Mouse (Mus musculus) heart, postnatal 0 days (tissue): ENCODE results near the gene Zfp472. TPM values are rescaled to one million over a fixed set of nuclear protein-coding genes. Genes with fewer than 3 reads are reported as not detected.
"Not testable (repeated sequence)": the region's sequence is repeated elsewhere in the genome, so short reads cannot be mapped to it uniquely, and the experiment has no call there.

Experiments used
- ATAC-seq: fragments of 200-750 bp; cut with Nextera tagmentation; 2 replicates; pipeline ENCODE4 v1.8.0; 2017; ENCODE audit warnings: low read depth, moderate number of reproducible peaks, moderate library complexity; ENCODE audit not compliant: insufficient read depth
- DNase-seq: peaks from one replicate; pipeline ENCODE4 v3.0.0-alpha.2; 2016; ENCODE audit warnings: low spot score
- H3K27ac ChIP-seq: fragments of 300-500 bp; sonication (generic); 2 replicates; pipeline ENCODE4 v1.5.1; 2014; ENCODE audit warnings: low read depth, mild to moderate bottlenecking
- H3K27me3 ChIP-seq: fragments of 300-500 bp; sonication (generic); 2 replicates; pipeline ENCODE4 v1.6.1; 2014; ENCODE audit warnings: low read length, mixed read lengths; ENCODE audit not compliant: control insufficient read depth, insufficient read depth
- H3K36me3 ChIP-seq: fragments of 300-500 bp; sonication (generic); replicated peaks from 2 replicates; pipeline ENCODE4 v1.6.1; 2014; ENCODE audit warnings: low read length, mixed read lengths; ENCODE audit not compliant: control insufficient read depth, insufficient read depth
- H3K4me1 ChIP-seq: fragments of 300-500 bp; sonication (generic); 2 replicates; pipeline ENCODE4 v1.6.1; 2014; ENCODE audit warnings: antibody characterized with exemption; ENCODE audit not compliant: control insufficient read depth, insufficient read depth
- H3K4me2 ChIP-seq: fragments of 300-500 bp; sonication (generic); 2 replicates; pipeline ENCODE4 v1.6.1; 2014; ENCODE audit warnings: low read depth, mild to moderate bottlenecking, low read length, moderate library complexity
- H3K4me3 ChIP-seq: fragments of 300-500 bp; sonication (generic); 2 replicates; pipeline ENCODE4 v1.5.1; 2014; ENCODE audit warnings: low read depth, low read length
- H3K9ac ChIP-seq: fragments of 300-500 bp; sonication (generic); replicated peaks from 2 replicates; pipeline ENCODE4 v1.6.1; 2014; ENCODE audit warnings: low read depth, low read length, mixed read lengths
- H3K9me3 ChIP-seq: fragments of 300-500 bp; sonication (generic); replicated peaks from 2 replicates; pipeline ENCODE4 v1.6.1; 2016; ENCODE audit warnings: low read length; ENCODE audit not compliant: control insufficient read depth
- CTCF ChIP-seq: IDR thresholded peaks from 2 replicates; pipeline ENCODE4 v1.5.1; 2016; ENCODE audit warnings: antibody characterized with exemption, control low read depth, low read depth
- EP300 ChIP-seq: IDR thresholded peaks from 2 replicates; pipeline ENCODE4 v1.6.1; 2016; ENCODE audit warnings: antibody characterized with exemption, low read depth
- WGBS: fragments of 180-500 bp; shearing (Covaris S2); extraction: QIAGEN DNeasy Blood & Tissue Kit; methylation state at CpG from one replicate; pipeline ENCODE4 v1.1.7; 2014; 5-methylcytosine and 5-hydroxymethylcytosine counted together
- polyA plus RNA-seq: library from polyadenylated mRNA; unstranded; fragments of >200 nt; fragmentation: Nextera tagmentation; extraction: Ambion mirVana; gene quantifications from 2 replicates; pipeline ENCODE4 v1.2.1, GENCODE M21; 2015
- total RNA-seq: library from RNA; depleted of rRNA; stranded (reverse); fragments of >200 nt; gene quantifications from 2 replicates; pipeline ENCODE4 v1.2.3, GENCODE M21; 2014; ENCODE audit warnings: low replicate concordance; rRNA removed

The Zfp472 gene
- total and polyA plus RNA-seq, 2 experiments from 2014 or later, result 3.5 TPM

DNA sequence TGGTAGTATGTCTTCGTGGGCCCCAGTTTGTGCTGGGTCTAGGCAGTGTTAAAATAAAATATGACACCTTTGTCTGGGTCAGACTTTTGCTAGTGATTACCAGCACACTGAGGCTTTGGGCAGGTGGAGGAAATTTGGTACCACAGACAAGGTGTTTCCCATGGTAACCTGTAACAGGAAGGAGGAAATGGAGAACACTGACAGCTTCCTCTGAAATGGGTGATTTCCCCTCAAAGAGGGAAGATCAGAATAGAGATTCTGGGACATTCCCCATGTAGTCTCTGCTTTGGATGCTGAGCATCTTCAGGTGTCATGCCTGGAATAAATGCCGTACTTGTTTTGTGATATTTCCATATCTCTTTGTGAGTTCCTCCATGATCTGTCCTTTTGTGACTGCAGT lies 32.9 kb downstream of the Zfp472 start:
- no peak for ATAC-seq
- DNase-seq, result no peak
- Histone ChIP-seq H3K27ac (no peak overlapping the region), H3K4me2 (no peak overlapping the region), H3K9ac (no peak overlapping the region), H3K9me3 (peaks cover 16% of the 10 kb centered on the region), H3K36me3 (peaks cover 38% of the 10 kb centered on the region), H3K4me1 (peaks cover 9% of the 10 kb centered on the region; the same call in 1 of the 2 replicates), H3K4me3 (no peak overlapping the region), H3K27me3 (no peaks in the 10 kb centered on the region)
- WGBS, result 90% methylated on average over 2 of the region's 2 CpGs
- no peak for TF ChIP-seq CTCF
- no peak for TF ChIP-seq EP300

DNA sequence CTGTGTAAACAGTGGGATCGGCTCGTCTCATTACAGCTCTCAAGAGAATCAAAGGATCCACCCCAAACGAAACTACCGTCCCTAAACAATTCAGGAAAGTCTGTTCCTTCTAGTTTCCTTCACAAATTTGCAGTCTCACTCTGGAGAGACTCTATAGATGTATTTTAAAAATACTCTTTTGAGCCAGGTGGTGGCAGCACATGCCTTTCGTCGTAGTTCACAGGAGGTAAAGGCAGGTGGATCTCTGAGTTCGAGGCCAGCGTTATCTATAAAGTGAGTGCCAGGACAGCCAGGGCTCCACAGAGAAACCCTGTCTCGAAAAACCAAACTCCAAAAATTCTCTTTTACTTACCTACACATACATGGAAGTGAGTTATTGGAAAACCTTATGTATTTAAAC lies 42.7 kb downstream of the Zfp472 start:
- Histone ChIP-seq H3K4me3 (no peak overlapping the region), H3K27me3 (no peaks in the 10 kb centered on the region), H3K9ac (no peak overlapping the region), H3K9me3 (peaks cover 18% of the 10 kb centered on the region), H3K27ac (no peak overlapping the region), H3K36me3 (peaks cover 19% of the 10 kb centered on the region), H3K4me2 (no peak overlapping the region), H3K4me1 (no peaks in the 10 kb centered on the region)
- DNase-seq (no peak), ATAC-seq (no peak)
- no peak for TF ChIP-seq EP300
- no peak for TF ChIP-seq CTCF
- WGBS, result 38% methylated on average over 9 of the region's 9 CpGs

DNA sequence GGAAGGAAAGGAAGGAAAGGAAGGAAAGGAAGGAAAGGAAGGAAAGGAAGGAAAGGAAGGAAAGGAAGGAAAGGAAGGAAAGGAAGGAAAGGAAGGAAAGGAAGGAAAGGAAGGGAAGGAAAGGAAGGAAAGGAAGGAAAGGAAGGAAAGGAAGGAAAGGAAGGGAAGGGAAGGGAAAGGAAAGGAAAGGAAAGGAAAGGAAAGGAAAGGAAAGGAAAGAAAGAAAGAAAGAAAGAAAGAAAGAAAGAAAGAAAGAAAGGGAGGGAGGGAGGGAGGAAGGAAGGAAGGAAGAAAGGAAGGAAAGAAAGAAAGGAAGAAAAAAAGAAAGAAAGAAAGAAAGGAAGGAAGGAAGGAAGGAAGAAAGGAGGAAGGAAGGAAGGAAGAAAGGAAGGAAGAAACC lies 54.8 kb downstream of the Zfp472 start:
- H3K27me3 ChIP-seq, H3K4me3 ChIP-seq, DNase-seq, H3K4me2 ChIP-seq, H3K27ac ChIP-seq, ATAC-seq, H3K9ac ChIP-seq, H3K4me1 ChIP-seq: not testable (repeated sequence)
- H3K9me3 ChIP-seq, result peaks cover 54% of the 10 kb centered on the region
- H3K36me3 ChIP-seq, result peaks cover 45% of the 10 kb centered on the region

Other genes with a start within 250 kb of the Zfp472 start
- 19.6 and 21.0 TPM in 2 replicates for gene Zfp871, start 177.5 kb upstream of the Zfp472 start, total RNA-seq
- gene Zfp871, start 177.5 kb upstream of the Zfp472 start, polyA plus RNA-seq, result 14.9 and 16.1 TPM in 2 replicates
- 0.12 TPM in 1 of 2 replicates, not detected in the other for gene Zfp811, start 155.9 kb upstream of the Zfp472 start, total RNA-seq
- gene Zfp811, start 155.9 kb upstream of the Zfp472 start, polyA plus RNA-seq, result 0.31 and 0.69 TPM in 2 replicates
- 4.9 and 7.6 TPM in 2 replicates for gene Zfp799, start 135.6 kb upstream of the Zfp472 start, total RNA-seq
- 4.3 and 5.7 TPM in 2 replicates for gene Zfp799, start 135.6 kb upstream of the Zfp472 start, polyA plus RNA-seq
- 2.4 and 5.0 TPM in 2 replicates for gene Zfp870, start 74.2 kb upstream of the Zfp472 start, total RNA-seq
- 5.2 and 5.9 TPM in 2 replicates for gene Zfp870, start 74.2 kb upstream of the Zfp472 start, polyA plus RNA-seq
- gene Cyp4f14, start 48.5 kb upstream of the Zfp472 start, total RNA-seq, result not detected in 2 replicates
- not detected in 2 replicates for gene Cyp4f14, start 48.5 kb upstream of the Zfp472 start, polyA plus RNA-seq
- 4.8 and 27.1 TPM in 2 replicates for gene Cyp4f13, start 18.4 kb upstream of the Zfp472 start, total RNA-seq
- 8.3 and 10.3 TPM in 2 replicates for gene Cyp4f13, start 18.4 kb upstream of the Zfp472 start, polyA plus RNA-seq
- gene Zfp952, start 27.3 kb downstream of the Zfp472 start, total RNA-seq, result 1.7 and 2.7 TPM in 2 replicates
- gene Zfp952, start 27.3 kb downstream of the Zfp472 start, polyA plus RNA-seq, result 5.6 and 7.3 TPM in 2 replicates
- 1.9 and 3.3 TPM in 2 replicates for gene Zfp763, start 67.6 kb downstream of the Zfp472 start, total RNA-seq
- 3.3 and 3.7 TPM in 2 replicates for gene Zfp763, start 67.6 kb downstream of the Zfp472 start, polyA plus RNA-seq
- not detected in 2 replicates for gene 4921501E09Rik, start 102.2 kb downstream of the Zfp472 start, total RNA-seq
- gene 4921501E09Rik, start 102.2 kb downstream of the Zfp472 start, polyA plus RNA-seq, result not detected in 2 replicates
- 2.3 and 4.0 TPM in 2 replicates for gene Zfp563, start 123.5 kb downstream of the Zfp472 start, total RNA-seq
- gene Zfp563, start 123.5 kb downstream of the Zfp472 start, polyA plus RNA-seq, result 4.3 and 4.8 TPM in 2 replicates
- 1.0 TPM in 1 of 2 replicates, not detected in the other for gene Morc2b, start 173.9 kb downstream of the Zfp472 start, total RNA-seq
- gene Morc2b, start 173.9 kb downstream of the Zfp472 start, polyA plus RNA-seq, result 0.03 and 0.18 TPM in 2 replicates
- gene Olfr55, start 202.6 kb downstream of the Zfp472 start, total RNA-seq, result not detected in 2 replicates
- gene Olfr55, start 202.6 kb downstream of the Zfp472 start, polyA plus RNA-seq, result not detected in 2 replicates
- not detected in 2 replicates for gene Olfr239, start 225.5 kb downstream of the Zfp472 start, total RNA-seq
- not detected in 2 replicates for gene Olfr239, start 225.5 kb downstream of the Zfp472 start, polyA plus RNA-seq